Mouse (Mus musculus) neutrophil, adult 83 days (primary cell): ENCODE results near the gene Sptbn2. TPM values are rescaled to one million over a fixed set of nuclear protein-coding genes. Genes with fewer than 3 reads are reported as not detected.

ENCODE experiments used
- total RNA-seq, 2 experiments: library from RNA; stranded (reverse); gene quantifications; one replicate each; pipeline ENCODE4 v1.2.4; 2023

The Sptbn2 gene
- total RNA-seq, result under 1 TPM in 1 of 2 experiments, not detected in 1; 0.49 TPM

DNA sequence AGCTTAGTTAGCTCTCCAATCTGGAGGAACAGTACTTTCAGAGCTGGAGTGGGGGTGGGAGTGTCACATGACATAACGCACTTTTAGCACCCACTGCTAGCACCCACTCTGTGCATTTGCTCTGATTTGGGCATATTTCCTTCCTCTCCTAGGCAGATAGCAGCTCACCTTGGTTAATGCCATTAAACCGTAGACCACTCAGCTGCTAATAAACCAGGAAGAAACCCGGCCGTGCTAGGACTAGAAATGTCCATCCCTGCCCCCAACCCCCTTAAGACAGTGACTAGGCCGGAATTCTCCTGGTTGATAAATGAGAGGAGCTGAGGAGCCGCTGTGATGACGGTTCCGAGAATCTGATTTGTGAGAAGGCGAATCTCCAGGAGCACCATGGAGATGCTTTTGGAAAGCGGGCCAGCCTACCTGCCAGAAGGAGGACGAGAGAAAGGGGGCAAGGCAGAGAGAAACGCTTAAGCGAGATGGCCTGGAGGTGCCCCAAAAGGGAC lies at the start of gene Sptbn2:
Gene Sptbn2, plus strand, starts transcription at position 70 of the 503 bp plus-strand sequence.

DNA sequence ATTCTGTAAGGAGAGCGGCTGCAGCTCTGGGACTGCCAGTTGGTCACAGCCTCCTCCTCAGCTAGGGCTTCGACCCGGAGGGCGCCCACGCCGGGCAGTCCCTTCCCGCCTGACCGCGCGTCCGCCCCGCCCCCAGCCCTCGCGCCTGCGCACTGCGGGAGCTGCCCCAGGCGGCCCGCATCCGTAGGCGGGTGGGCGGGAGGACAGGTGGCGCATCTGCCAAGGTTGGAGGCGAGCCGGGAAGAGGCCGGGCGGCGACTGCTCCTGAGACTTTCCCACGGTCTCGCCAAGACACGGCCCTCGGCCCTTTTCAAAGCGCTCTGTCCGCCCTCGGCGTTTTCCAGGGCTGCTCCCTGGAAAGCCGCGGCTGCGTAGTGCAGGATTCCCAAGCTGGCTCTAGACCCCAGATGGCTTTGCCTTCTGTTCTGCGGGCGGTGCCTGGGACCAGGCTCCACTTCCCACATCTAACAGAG lies 12.7 kb upstream of the Sptbn2 start, which contains the start of gene Gm960:
Gene Gm960, minus strand, starts transcription at position 464 of the 473 bp plus-strand sequence.

GRCm38 (mm10) chr19:4756193-4756911 lies 45.4 kb downstream of the Sptbn2 start, which contains the start of gene Rbm4b:
TSS of gene Rbm4b (plus strand) at chr19:4756497.

GRCm38 (mm10) chr19:4793831-4794422 lies 83.0 kb downstream of the Sptbn2 start, which contains the start of gene Rbm4:
TSS of gene Rbm4 (minus strand) at chr19:4793901.

Other genes starting within 250 kb of the Sptbn2 start
- not detected for gene Syt12, start 233.7 kb upstream of the Sptbn2 start, total RNA-seq
- gene 2010003K11Rik, start 212.6 kb upstream of the Sptbn2 start, total RNA-seq, result not detected
- 1 to 10 TPM; 6.3 to 9.4 TPM for gene Pcx, start 200.7 kb upstream of the Sptbn2 start, total RNA-seq
- under 1 TPM; 0.44 to 0.62 TPM for gene Lrfn4, start 95.5 kb upstream of the Sptbn2 start, total RNA-seq
- gene Rce1, start 85.5 kb upstream of the Sptbn2 start, total RNA-seq, result 10 to 100 TPM; 13.8 to 16.1 TPM
- not detected for gene Gm960, start 12.5 kb upstream of the Sptbn2 start, total RNA-seq
- 1 to 10 TPM; 4.8 to 7.0 TPM for gene Rbm4b, start 45.3 kb downstream of the Sptbn2 start, total RNA-seq
- 10 to 100 TPM; 39.5 to 45.5 TPM for gene Rbm4, start 82.7 kb downstream of the Sptbn2 start, total RNA-seq
- gene Gm21992, start 100.4 kb downstream of the Sptbn2 start, total RNA-seq, result 10 to 100 TPM; 12.1 to 12.5 TPM
- gene Rbm14, start 100.5 kb downstream of the Sptbn2 start, total RNA-seq, result 10 to 100 TPM; 49.8 to 56.3 TPM
- gene Ccs, start 128.2 kb downstream of the Sptbn2 start, total RNA-seq, result 10 to 100 TPM; 14.6 to 15.8 TPM
- gene Ccdc87, start 128.2 kb downstream of the Sptbn2 start, total RNA-seq, result not detected
- 1 to 10 TPM; 1.8 to 5.3 TPM for gene Ctsf, start 144.0 kb downstream of the Sptbn2 start, total RNA-seq
- gene Actn3, start 166.7 kb downstream of the Sptbn2 start, total RNA-seq, result under 1 TPM; 0.75 TPM
- 1 to 10 TPM; 6.6 to 7.5 TPM for gene Zdhhc24, start 167.5 kb downstream of the Sptbn2 start, total RNA-seq
- 1 to 10 TPM in 1 of 2 experiments, under 1 TPM in 1; 0.99 to 1.5 TPM for gene Bbs1, start 195.5 kb downstream of the Sptbn2 start, total RNA-seq
- gene Dpp3, start 217.1 kb downstream of the Sptbn2 start, total RNA-seq, result 10 to 100 TPM; 48.8 to 53.1 TPM
- gene Peli3, start 232.0 kb downstream of the Sptbn2 start, total RNA-seq, result under 1 TPM in 1 of 2 experiments, not detected in 1; 0.15 TPM